Mouse (Mus musculus) ES-E14 (cell line): Measurements from ENCODE around the gene Iah1. TPM values are rescaled to one million over a fixed set of nuclear protein-coding genes. Genes with fewer than 3 reads are reported as not detected.

ENCODE experiments used
- DNase-seq: peaks from one replicate; pipeline ENCODE4 v3.0.0-alpha.2; 2013; ENCODE audit warnings: low read depth, low spot score
- H3K27ac ChIP-seq: 2 replicates; pipeline ENCODE4 v1.5.1; 2012; ENCODE audit warnings: low read depth, mild to moderate bottlenecking, low read length, moderate library complexity, mixed read lengths; ENCODE audit not compliant: poor library complexity, insufficient read depth, severe bottlenecking
- H3K36me3 ChIP-seq: 2 replicates; pipeline ENCODE4 v1.6.1; 2012; ENCODE audit warnings: mild to moderate bottlenecking, low read length, moderate library complexity, mixed read lengths; ENCODE audit not compliant: control insufficient read depth, poor library complexity, insufficient read depth, severe bottlenecking
- H3K4me1 ChIP-seq, 2 experiments: fragments of 150-350 bp in 1 of 2; sonication (generic) in 1 of 2; 2 replicates each; pipeline ENCODE4 v1.6.1; 2012; ENCODE audit warnings: low read length in 2 of 2, mild to moderate bottlenecking in 1 of 2, mixed read lengths in 1 of 2; ENCODE audit not compliant: control insufficient read depth in 2 of 2, insufficient read depth in 2 of 2, poor library complexity in 1 of 2
- H3K4me3 ChIP-seq, 2 experiments: fragments of 150-350 bp in 1 of 2; sonication (generic) in 1 of 2; 2 replicates each; pipeline ENCODE4 v1.5.1; 2012; ENCODE audit warnings: low read length in 2 of 2, low read depth in 1 of 2, mild to moderate bottlenecking in 1 of 2, mixed read lengths in 1 of 2; ENCODE audit not compliant: insufficient read depth in 1 of 2, poor library complexity in 1 of 2, severe bottlenecking in 1 of 2
- H3K9ac ChIP-seq: 2 replicates; pipeline ENCODE4 v1.6.1; 2012; ENCODE audit warnings: low read depth, mild to moderate bottlenecking, low read length, mixed read lengths; ENCODE audit not compliant: poor library complexity, insufficient read depth, severe bottlenecking
- H3K9me3 ChIP-seq: fragments of 150-350 bp; sonication (generic); 2 replicates; pipeline ENCODE4 v1.6.1; 2012; ENCODE audit warnings: low read depth, mild to moderate bottlenecking, low read length; ENCODE audit not compliant: control insufficient read depth, insufficient read depth
- CHD2 ChIP-seq: IDR thresholded peaks from 2 replicates; pipeline ENCODE4 v1.6.1; 2014; ENCODE audit warnings: mild to moderate bottlenecking, low read depth, low read length, inconsistent platforms
- HCFC1 ChIP-seq: IDR thresholded peaks from 2 replicates; pipeline ENCODE4 v1.6.1; 2012; ENCODE audit warnings: low read length, inconsistent platforms, borderline replicate concordance; ENCODE audit not compliant: insufficient read depth
- MAFK ChIP-seq: IDR thresholded peaks from 2 replicates; pipeline ENCODE4 v1.6.1; 2014; ENCODE audit warnings: mild to moderate bottlenecking, low read depth, low read length, inconsistent platforms; ENCODE audit not compliant: insufficient read depth
- ZC3H11A ChIP-seq: IDR thresholded peaks from 2 replicates; pipeline ENCODE4 v1.6.1; 2012; ENCODE audit warnings: low read depth, mild to moderate bottlenecking, inconsistent platforms, low read length, borderline replicate concordance
- ZNF384 ChIP-seq: IDR thresholded peaks from 2 replicates; pipeline ENCODE4 v1.6.1; 2012; ENCODE audit warnings: low read depth, low read length, inconsistent platforms
- in situ Hi-C, 2 experiments: fragments of 600-800 bp; cut with MboI; formaldehyde crosslinking; loops; one replicate each; pipeline ENCODE4 v1.15.1; 2025; ENCODE audit warnings: low sequenced_read_pairs in 2 of 2, inconsistent platforms in 1 of 2; ENCODE audit not compliant: unreplicated experiment in 2 of 2
- total RNA-seq: library from RNA; depleted of rRNA; stranded (reverse); fragments of 300-350 nt; gene quantifications from 2 replicates; pipeline ENCODE4 v1.2.3, GENCODE M21; 2012; rRNA removed

Gene Iah1
- total RNA-seq, 1 experiment = 24.2 TPM

DNA sequence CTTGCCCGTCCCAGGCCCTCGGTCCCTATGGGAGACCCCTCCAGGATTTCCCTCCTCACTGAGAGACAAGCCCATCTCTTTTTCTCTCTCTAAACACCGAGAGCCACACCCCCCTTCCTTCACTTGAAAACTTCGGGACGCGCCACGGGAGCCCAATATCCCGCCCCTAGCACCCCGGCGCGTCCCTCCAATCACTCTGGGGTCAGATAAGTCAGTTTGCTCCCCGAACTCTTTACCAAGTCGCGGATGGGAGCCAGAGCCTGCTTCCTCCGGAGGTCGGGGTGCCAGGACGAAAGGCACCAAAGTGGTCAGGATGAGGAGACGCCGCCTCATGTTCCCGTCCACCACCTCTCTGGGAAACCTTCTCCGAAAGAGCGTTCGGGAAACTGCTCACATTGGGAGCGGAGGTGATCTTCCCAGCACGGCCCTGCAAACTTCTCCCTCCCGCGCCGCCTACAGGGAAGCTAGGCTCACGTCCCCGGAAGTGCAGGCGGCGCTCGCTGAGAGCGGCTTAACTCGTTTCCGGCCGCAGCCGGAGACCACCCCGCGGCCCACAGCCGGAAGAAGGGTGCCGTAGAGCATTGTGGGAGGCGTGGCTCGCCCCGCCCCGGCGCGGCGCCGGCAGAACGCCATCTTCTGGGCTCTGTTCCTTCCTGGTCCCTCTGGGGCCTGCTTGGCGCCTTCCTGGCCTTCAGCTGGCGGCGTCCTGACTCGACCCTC, 57.1 kb downstream of the Iah1 start, which contains the start of gene Adam17:
TSS of gene Adam17 (minus strand) at position 533 of the 720 bp plus-strand sequence.
- H3K27ac ChIP-seq = peak within 1 kb of the TSS; percentile 93
- peak; percentile 90 for DNase-seq
- TF ChIP-seq ZNF384 = 0 out of 2 replicates have a peak, but pooled peaks have one; percentile 20
- no peak for TF ChIP-seq ZC3H11A
- peak; percentile 87 for TF ChIP-seq HCFC1
- 0 out of 2 replicates have a peak, but pooled peaks have one; percentile 3 for TF ChIP-seq MAFK
- 0 out of 2 replicates have a peak, but pooled peaks have one; percentile 30 for TF ChIP-seq CHD2
- H3K4me1 ChIP-seq = peaks cover 0 to 8% of the 10 kb centered on the region in 2 experiments; a peak in 2 of 4 replicates
- H3K9me3 ChIP-seq = no peaks in the 10 kb centered on the region
- in situ Hi-C loops = no loop called here
- peak within 1 kb of the TSS; percentile 91 to 93 for H3K4me3 ChIP-seq
- peak within 1 kb of the TSS; percentile 96 for H3K9ac ChIP-seq
- no peaks in the 10 kb centered on the region for H3K36me3 ChIP-seq

Other genes starting within 250 kb of the Iah1 start
- gene Cpsf3, start 31.0 kb upstream of the Iah1 start, total RNA-seq = 49.6 and 57.5 TPM in 2 replicates
- 17.3 and 24.3 TPM in 2 replicates for gene Itgb1bp1, start 30.1 kb upstream of the Iah1 start, total RNA-seq
- 56.7 and 77.3 TPM in 2 replicates for gene Adam17, start 57.2 kb downstream of the Iah1 start, total RNA-seq
- 407 and 596 TPM in 2 replicates for gene Ywhaq, start 101.2 kb downstream of the Iah1 start, total RNA-seq